Mouse (Mus musculus): ENCODE data around the gene Dnajc8.

- TF ChIP-seq POLR2A (IDR thresholded peaks at IDR 0.05; ENCODE audit: low read depth, low read length) (no peak), CTCF (IDR thresholded peaks at IDR 0.05; ENCODE audit: extremely low read depth, insufficient read length, insufficient replicate concordance, low read depth, low read length) (no peak)
Observed at GRCm38 (mm10) chr4:132583781-132584180, 48.4 kb downstream of the Dnajc8 start.

All from small intestine, adult 2 months (tissue).